Mouse (Mus musculus): ENCODE measurements around the gene Rpl13a. TPM values are rescaled to one million over a fixed set of nuclear protein-coding genes. Genes with fewer than 3 reads are reported as not detected.

Gene Rpl13a
- polyA plus RNA-seq, 1 experiment from 2014 or later, result 602 TPM

GRCm38 (mm10) chr7:45125144-45125600 is 3.4 kb downstream of the Rpl13a start:
- ATAC-seq, result no peak
- WGBS, result 21% methylated on average over 7 of the region's 7 CpGs
- H3K27me3 ChIP-seq (ENCODE audit: control insufficient read depth, insufficient read depth, low read depth, low read length), result no peaks in the 10 kb centered on the region
- no peak overlapping the region for H3K4me3 ChIP-seq (ENCODE audit: low read depth, low read length)
- H3K27ac ChIP-seq (ENCODE audit: low read length), result peak overlapping the region; percentile 80
- H3K4me2 ChIP-seq (ENCODE audit: low read length), result no peak overlapping the region
- no peak overlapping the region for H3K9ac ChIP-seq (ENCODE audit: low read depth, low read length)
- peaks cover 41% of the 10 kb centered on the region for H3K36me3 ChIP-seq (ENCODE audit: control insufficient read depth, insufficient read depth, low read length)
- H3K9me3 ChIP-seq (replicated peaks; ENCODE audit: control insufficient read depth, low read length, poor library complexity, severe bottlenecking), result no peaks in the 10 kb centered on the region
- H3K4me1 ChIP-seq (ENCODE audit: control insufficient read depth, insufficient read depth, low read length), result peaks cover 46% of the 10 kb centered on the region

GRCm38 (mm10) chr7:45124224-45125143 is 4.1 kb downstream of the Rpl13a start, which contains the start of gene Rps11:
Gene Rps11, minus strand, starts transcription at chr7:45124439.
- H3K27me3 ChIP-seq (ENCODE audit: control insufficient read depth, insufficient read depth, low read depth, low read length), result no peaks in the 10 kb centered on the region
- ATAC-seq, result peak; percentile 89
- peak within 1 kb of the TSS; percentile 91 for H3K4me2 ChIP-seq (ENCODE audit: low read length)
- H3K27ac ChIP-seq (ENCODE audit: low read length), result peak within 1 kb of the TSS; percentile 87
- H3K4me1 ChIP-seq (ENCODE audit: control insufficient read depth, insufficient read depth, low read length), result peaks cover 42% of the 10 kb centered on the region
- no peaks in the 10 kb centered on the region for H3K9me3 ChIP-seq (replicated peaks; ENCODE audit: control insufficient read depth, low read length, poor library complexity, severe bottlenecking)
- H3K9ac ChIP-seq (ENCODE audit: low read depth, low read length), result peak within 1 kb of the TSS; percentile 93
- H3K4me3 ChIP-seq (ENCODE audit: low read depth, low read length), result peak within 1 kb of the TSS; percentile 91
- peaks cover 46% of the 10 kb centered on the region for H3K36me3 ChIP-seq (ENCODE audit: control insufficient read depth, insufficient read depth, low read length)
- under 1% methylated on average over 59 of the region's 59 CpGs for WGBS

DNA sequence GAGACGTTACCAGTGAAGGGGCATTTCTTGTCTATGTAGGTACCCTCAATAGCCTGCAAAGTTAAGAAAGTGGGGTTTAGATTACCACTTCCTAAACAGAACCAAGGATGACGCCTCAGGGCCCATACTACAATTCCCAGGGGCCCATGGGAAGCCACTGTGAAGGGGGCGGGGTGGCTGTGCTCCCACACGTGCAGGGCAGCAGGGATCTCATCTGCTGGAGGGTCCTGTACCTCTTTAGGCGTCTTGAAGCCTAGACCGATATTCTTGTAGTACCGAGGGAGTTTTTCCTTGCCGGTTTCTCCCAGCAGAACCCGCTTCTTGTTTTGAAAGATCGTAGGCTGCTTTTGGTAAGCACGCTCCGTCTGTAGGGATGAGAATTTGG is 5.4 kb downstream of the Rpl13a start:
- peaks cover 39% of the 10 kb centered on the region for H3K4me1 ChIP-seq (ENCODE audit: control insufficient read depth, insufficient read depth, low read length)
- peak overlapping the region; percentile 87 for H3K27ac ChIP-seq (ENCODE audit: low read length)

DNA sequence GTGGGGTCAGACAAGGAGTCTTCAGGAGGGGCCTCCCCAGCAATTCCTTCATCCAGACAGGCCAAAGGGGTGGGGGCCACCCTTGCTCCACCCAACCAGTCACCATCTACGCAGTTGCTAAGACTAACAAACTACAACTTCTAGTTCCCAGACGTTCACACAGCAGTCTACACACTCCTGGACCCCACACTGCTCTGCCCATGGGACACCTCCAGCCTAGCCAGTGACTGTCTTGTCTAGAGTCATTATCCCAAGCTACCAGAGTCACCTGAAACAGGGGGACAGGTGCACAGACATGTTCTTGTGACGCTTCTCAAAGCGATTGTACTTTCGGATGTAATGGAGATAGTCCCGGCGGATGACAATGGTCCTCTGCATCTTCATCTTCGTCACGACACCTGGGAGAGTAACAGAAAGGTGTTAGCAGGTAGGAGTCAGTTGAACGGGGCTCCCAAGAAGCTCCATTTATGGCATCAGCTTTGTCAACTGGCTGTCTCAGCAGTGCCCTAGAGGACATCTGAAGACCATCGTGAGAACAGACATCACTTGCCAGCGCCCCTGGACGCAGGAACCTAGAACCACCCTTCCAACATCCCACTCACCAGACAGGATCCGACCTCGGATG is 5.9 kb downstream of the Rpl13a start:
- WGBS, result 87% methylated on average over 15 of the region's 15 CpGs
- peak overlapping the region; percentile 91 for H3K4me2 ChIP-seq (ENCODE audit: low read length)
- peak overlapping the region; percentile 93 for H3K9ac ChIP-seq (ENCODE audit: low read depth, low read length)
- H3K27ac ChIP-seq (ENCODE audit: low read length), result no peak overlapping the region
- H3K9me3 ChIP-seq (replicated peaks; ENCODE audit: control insufficient read depth, low read length, poor library complexity, severe bottlenecking), result no peaks in the 10 kb centered on the region
- peak overlapping the region; percentile 91 for H3K4me3 ChIP-seq (ENCODE audit: low read depth, low read length)
- no peaks in the 10 kb centered on the region for H3K27me3 ChIP-seq (ENCODE audit: control insufficient read depth, insufficient read depth, low read depth, low read length)
- peaks cover 50% of the 10 kb centered on the region for H3K36me3 ChIP-seq (ENCODE audit: control insufficient read depth, insufficient read depth, low read length)
- peaks cover 38% of the 10 kb centered on the region for H3K4me1 ChIP-seq (ENCODE audit: control insufficient read depth, insufficient read depth, low read length)
- no peak for ATAC-seq

More for the DNA sequence above, 5.4 kb downstream of the Rpl13a start:
- Histone ChIP-seq H3K9me3 (replicated peaks; ENCODE audit: control insufficient read depth, low read length, poor library complexity, severe bottlenecking) (no peaks in the 10 kb centered on the region), H3K4me2 (ENCODE audit: low read length) (peak overlapping the region; percentile 91), H3K9ac (ENCODE audit: low read depth, low read length) (peak overlapping the region; percentile 93), H3K27me3 (ENCODE audit: control insufficient read depth, insufficient read depth, low read depth, low read length) (no peaks in the 10 kb centered on the region), H3K36me3 (ENCODE audit: control insufficient read depth, insufficient read depth, low read length) (peaks cover 50% of the 10 kb centered on the region), H3K4me3 (ENCODE audit: low read depth, low read length) (peak overlapping the region; percentile 91)
- 22% methylated on average over 12 of the region's 12 CpGs for WGBS
- ATAC-seq, result no peak

DNA sequence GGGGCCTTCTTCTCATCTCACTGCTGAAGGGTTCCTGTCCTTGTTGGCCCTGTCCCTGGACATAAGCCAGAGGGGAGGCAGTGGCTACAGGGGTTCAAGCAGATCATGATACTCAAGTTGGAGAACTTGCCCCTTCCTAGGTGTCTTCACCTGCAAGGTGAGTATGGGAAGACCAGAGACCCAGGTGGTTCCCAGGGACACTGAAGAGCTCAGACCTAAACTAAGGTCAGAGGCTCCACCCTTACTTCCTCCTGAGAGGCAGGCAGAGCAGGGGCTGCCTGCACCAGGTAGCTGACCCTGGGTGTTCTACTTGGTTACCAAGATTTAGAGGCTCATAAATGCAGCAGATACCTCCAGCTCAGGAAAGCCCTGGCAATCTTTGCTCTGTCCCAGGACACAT is 6.6 kb downstream of the Rpl13a start:
- peaks cover 50% of the 10 kb centered on the region for H3K36me3 ChIP-seq (ENCODE audit: control insufficient read depth, insufficient read depth, low read length)
- no peak overlapping the region for H3K27ac ChIP-seq (ENCODE audit: low read length)
- no peak overlapping the region for H3K9ac ChIP-seq (ENCODE audit: low read depth, low read length)
- H3K9me3 ChIP-seq (replicated peaks; ENCODE audit: control insufficient read depth, low read length, poor library complexity, severe bottlenecking), result no peaks in the 10 kb centered on the region
- H3K27me3 ChIP-seq (ENCODE audit: control insufficient read depth, insufficient read depth, low read depth, low read length), result no peaks in the 10 kb centered on the region
- H3K4me3 ChIP-seq (ENCODE audit: low read depth, low read length), result no peak overlapping the region
- H3K4me1 ChIP-seq (ENCODE audit: control insufficient read depth, insufficient read depth, low read length), result peaks cover 31% of the 10 kb centered on the region
- ATAC-seq, result no peak
- no peak overlapping the region for H3K4me2 ChIP-seq (ENCODE audit: low read length)

GRCm38 (mm10) chr7:45121404-45121803 is 7.2 kb downstream of the Rpl13a start:
- peaks cover 45% of the 10 kb centered on the region for H3K36me3 ChIP-seq (ENCODE audit: control insufficient read depth, insufficient read depth, low read length)
- no peaks in the 10 kb centered on the region for H3K9me3 ChIP-seq (replicated peaks; ENCODE audit: control insufficient read depth, low read length, poor library complexity, severe bottlenecking)
- WGBS, result 71% methylated on average over 7 of the region's 8 CpGs
- H3K4me2 ChIP-seq (ENCODE audit: low read length), result no peak overlapping the region
- ATAC-seq, result no peak
- no peaks in the 10 kb centered on the region for H3K27me3 ChIP-seq (ENCODE audit: control insufficient read depth, insufficient read depth, low read depth, low read length)
- H3K4me3 ChIP-seq (ENCODE audit: low read depth, low read length), result no peak overlapping the region
- no peak overlapping the region for H3K9ac ChIP-seq (ENCODE audit: low read depth, low read length)
- peaks cover 26% of the 10 kb centered on the region for H3K4me1 ChIP-seq (ENCODE audit: control insufficient read depth, insufficient read depth, low read length)
- no peak overlapping the region for H3K27ac ChIP-seq (ENCODE audit: low read length)

DNA sequence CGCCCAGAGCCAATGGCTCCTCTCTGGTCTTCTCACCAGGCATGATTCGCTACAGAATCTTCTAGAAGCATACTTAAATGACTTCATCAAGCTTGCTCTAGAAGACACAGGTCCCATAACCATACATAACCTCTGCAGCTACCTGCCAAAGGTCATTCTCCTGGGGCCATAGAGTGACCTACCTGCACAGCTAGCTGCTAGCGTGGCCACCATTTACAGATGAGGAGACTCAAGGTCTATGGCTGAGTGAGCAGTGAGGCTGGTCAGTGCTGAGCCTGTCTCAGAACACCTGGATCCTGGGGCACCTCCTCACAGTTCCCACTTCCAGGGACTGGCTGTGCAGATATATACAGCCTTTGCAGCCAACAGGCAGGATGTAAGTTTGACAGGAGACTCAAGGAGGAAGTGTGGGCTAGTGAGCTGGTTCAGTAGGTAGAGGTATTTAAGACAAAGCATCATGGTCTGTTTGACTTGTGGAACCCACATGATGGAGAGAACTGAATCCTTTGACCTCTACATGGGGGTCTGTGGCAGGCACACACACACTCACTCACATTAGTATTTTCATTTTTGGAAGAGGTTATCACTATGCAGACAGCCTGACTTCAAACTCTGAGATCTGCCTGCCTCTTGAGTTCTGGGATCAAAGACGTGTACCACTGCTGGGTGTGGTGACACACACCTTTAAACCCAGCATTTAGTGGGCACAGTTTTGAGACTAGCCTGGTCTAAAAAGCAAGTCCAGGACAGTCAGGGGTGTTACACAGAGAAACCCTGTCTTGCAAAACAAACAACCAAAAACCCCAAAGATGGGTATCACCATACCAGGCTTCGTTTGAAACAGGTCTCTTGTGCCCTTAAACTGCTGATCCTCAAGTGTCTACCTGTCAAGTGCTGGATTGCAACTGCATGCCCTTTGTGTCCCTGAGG is 8.5 kb downstream of the Rpl13a start:
- H3K4me1 ChIP-seq (ENCODE audit: control insufficient read depth, insufficient read depth, low read length), result peaks cover 19% of the 10 kb centered on the region
- WGBS, result 86% methylated on average over 5 of the region's 5 CpGs
- H3K27me3 ChIP-seq (ENCODE audit: control insufficient read depth, insufficient read depth, low read depth, low read length), result no peaks in the 10 kb centered on the region
- H3K27ac ChIP-seq (ENCODE audit: low read length), result no peak overlapping the region
- no peak overlapping the region for H3K4me2 ChIP-seq (ENCODE audit: low read length)
- H3K9ac ChIP-seq (ENCODE audit: low read depth, low read length), result no peak overlapping the region
- ATAC-seq, result no peak
- H3K36me3 ChIP-seq (ENCODE audit: control insufficient read depth, insufficient read depth, low read length), result peaks cover 31% of the 10 kb centered on the region
- no peaks in the 10 kb centered on the region for H3K9me3 ChIP-seq (replicated peaks; ENCODE audit: control insufficient read depth, low read length, poor library complexity, severe bottlenecking)
- H3K4me3 ChIP-seq (ENCODE audit: low read depth, low read length), result no peak overlapping the region

DNA sequence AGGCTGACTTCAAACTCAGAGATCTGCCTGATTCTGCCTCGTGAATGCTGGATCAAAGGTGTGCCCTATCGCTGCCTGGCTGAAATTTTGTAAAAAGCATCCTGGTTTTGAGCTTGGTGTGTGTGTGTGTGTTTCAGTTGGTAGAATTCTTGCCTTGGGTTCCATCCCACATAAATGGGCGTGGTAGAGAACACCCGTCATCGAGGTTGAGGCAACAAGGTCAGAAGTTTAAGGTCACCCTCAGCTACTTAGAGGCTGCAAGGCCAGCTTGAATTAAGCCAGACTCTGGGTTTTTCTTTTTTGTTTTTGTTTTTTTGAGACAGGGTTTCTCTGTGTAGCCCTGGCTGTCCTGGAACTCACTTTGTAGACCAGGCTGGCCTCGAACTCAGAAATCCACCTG is 10.2 kb downstream of the Rpl13a start:
- H3K4me3 ChIP-seq (ENCODE audit: low read depth, low read length), result no peak overlapping the region
- no peak overlapping the region for H3K4me2 ChIP-seq (ENCODE audit: low read length)
- H3K9me3 ChIP-seq (replicated peaks; ENCODE audit: control insufficient read depth, low read length, poor library complexity, severe bottlenecking), result no peaks in the 10 kb centered on the region
- WGBS, result 91% methylated on average over 6 of the region's 6 CpGs
- H3K4me1 ChIP-seq (ENCODE audit: control insufficient read depth, insufficient read depth, low read length), result peaks cover 13% of the 10 kb centered on the region
- ATAC-seq, result no peak
- no peak overlapping the region for H3K27ac ChIP-seq (ENCODE audit: low read length)
- H3K9ac ChIP-seq (ENCODE audit: low read depth, low read length), result no peak overlapping the region
- H3K36me3 ChIP-seq (ENCODE audit: control insufficient read depth, insufficient read depth, low read length), result peaks cover 31% of the 10 kb centered on the region
- no peaks in the 10 kb centered on the region for H3K27me3 ChIP-seq (ENCODE audit: control insufficient read depth, insufficient read depth, low read depth, low read length)
